Mouse (Mus musculus): Measurements from ENCODE around the gene Mettl1. TPM values are rescaled to one million over a fixed set of nuclear protein-coding genes. Genes with fewer than 3 reads are reported as not detected.

Gene Mettl1
- polyA plus RNA-seq, 1 experiment from 2014 or later = 67.4 TPM

DNA sequence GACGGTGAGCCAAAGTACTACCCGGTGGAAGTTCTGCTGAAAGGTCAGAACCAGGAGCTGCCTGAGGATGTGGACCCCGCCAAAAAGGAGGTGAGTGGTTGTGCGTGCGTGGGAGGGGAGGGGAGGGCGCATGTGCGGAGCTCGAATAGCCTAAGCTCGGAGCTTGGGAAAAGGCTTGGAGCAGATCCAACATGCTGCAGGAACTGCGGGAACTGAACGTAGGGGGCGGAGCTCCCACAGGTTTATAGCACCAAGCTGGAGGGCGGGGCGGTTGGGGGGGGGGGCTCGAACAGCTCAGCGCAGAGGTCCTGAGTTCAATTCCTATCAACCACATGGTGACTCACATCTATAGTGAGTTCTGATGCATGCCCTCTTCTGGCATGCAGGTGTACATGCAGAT is 22.8 kb upstream of the Mettl1 start:
- H3K4me3 ChIP-seq (replicated peaks) = no peak overlapping the region
- peaks cover 17% of the 10 kb centered on the region for H3K36me3 ChIP-seq
- no peak overlapping the region for H3K9ac ChIP-seq
- H3K27me3 ChIP-seq = no peaks in the 10 kb centered on the region
- no peaks in the 10 kb centered on the region for H3K9me3 ChIP-seq (replicated peaks)
- H3K27ac ChIP-seq = no peak overlapping the region
- WGBS = 66% methylated on average over 16 of the region's 16 CpGs
- no peak overlapping the region for H3K4me2 ChIP-seq
- ATAC-seq (replicated peaks; ENCODE audit: low FRiP score) = no peak
- H3K4me1 ChIP-seq = no peaks in the 10 kb centered on the region

DNA sequence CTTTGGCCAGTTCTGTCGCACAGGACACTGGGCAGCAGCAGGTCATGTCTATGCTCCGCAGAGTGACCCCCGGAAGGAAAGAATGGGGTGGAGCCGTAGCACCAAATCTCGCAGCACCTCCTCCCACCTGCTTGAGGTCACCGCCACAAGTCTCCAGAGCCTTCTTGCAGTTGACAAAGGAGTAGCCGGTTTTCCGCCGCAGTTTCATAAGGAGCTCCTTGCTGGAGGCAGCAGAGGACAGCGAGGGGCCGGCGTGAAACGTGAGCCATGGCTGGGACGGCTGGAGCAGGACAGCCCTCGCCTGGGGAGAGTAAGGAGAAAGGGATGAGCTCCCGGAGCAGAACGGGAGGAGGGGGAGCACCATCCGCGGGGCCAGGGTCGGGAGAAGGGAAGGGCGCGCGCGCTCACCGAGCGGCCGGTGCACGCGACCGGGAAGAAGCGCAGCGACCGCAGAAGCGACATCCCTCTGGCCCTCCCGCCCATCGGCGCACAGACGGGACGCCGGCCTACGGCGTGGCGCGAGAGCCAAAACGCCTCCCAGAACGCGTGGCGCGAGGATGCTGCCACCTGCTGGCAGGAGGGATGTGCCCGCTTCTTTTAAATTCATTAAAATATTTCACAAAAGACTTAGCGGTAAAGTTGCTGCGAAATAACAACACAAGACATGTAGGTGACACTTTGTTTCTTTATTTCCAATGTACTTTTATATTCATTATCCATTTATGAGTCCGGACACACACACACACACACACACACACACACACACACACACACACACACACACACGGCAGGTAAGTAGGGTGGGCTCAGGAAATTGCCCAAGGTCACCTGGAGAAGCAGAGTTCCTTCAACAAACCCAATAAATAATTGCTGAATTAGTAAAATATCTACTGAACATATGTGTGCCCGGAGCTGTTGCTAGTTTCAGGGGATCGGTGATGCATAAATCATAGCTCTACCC is 10.6 kb upstream of the Mettl1 start, which contains the start of gene Tsfm:
Tsfm (minus strand) TSS at position 505 of the 961 bp plus-strand sequence.
- Histone ChIP-seq H3K36me3 (peaks cover 39% of the 10 kb centered on the region), H3K27me3 (no peaks in the 10 kb centered on the region), H3K27ac (peak within 1 kb of the TSS; percentile 89), H3K4me2 (peak within 1 kb of the TSS; percentile 85), H3K9me3 (replicated peaks) (no peaks in the 10 kb centered on the region), H3K9ac (peak within 1 kb of the TSS; percentile 89), H3K4me3 (replicated peaks) (peak within 1 kb of the TSS; percentile 95), H3K4me1 (peaks cover 15% of the 10 kb centered on the region)
- peak; percentile 90 for ATAC-seq (replicated peaks; ENCODE audit: low FRiP score)
- 5% methylated on average over 56 of the region's 56 CpGs for WGBS

DNA sequence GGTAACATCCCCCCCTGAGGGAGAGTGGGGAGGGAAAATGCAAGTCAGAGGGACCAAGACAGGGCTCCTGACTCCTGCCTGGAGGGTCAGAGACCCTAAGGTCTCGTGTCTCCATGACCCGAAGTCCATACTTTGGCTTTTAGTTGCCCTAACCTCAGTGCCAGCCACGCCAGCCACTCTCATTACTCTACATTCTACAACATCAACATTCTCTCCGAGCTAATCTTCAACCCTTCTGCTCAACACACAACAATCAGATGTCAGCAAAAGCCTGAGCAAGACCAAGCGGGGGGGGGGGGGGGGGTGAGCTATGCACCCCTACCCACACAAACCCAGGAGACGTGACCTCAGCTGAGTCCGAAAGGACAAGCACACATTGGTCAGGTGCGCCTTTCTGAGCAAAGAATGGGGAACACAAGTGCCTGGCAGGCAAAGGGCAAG is 7.9 kb upstream of the Mettl1 start:
- 0 out of 2 replicates have a peak, but pooled peaks have one; percentile 30 for ATAC-seq (replicated peaks; ENCODE audit: low FRiP score)
- H3K27me3 ChIP-seq = no peaks in the 10 kb centered on the region

DNA sequence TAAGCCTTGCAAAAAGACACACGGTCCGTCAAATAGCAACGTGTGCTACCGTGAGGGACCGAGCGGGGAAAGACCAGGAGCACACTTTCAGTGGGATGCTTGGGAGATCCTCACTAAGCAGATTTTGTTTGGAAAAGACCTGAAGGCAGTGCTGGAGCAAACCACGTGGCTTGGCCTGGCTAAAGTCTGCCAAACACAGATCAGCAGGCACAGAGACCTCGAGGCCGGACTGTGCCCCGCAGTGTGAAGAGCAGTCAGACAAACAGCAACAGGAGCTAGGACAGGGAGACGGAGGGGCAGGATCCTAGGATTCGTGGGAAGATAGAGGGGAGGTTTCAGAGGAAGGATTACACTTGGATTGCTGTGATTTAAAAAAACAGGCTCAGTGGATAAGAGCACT is 4.9 kb upstream of the Mettl1 start:
- Histone ChIP-seq H3K4me2 (no peak overlapping the region), H3K27me3 (peaks cover 14% of the 10 kb centered on the region), H3K4me3 (replicated peaks) (no peak overlapping the region), H3K27ac (no peak overlapping the region), H3K4me1 (peaks cover 6% of the 10 kb centered on the region; the same call in 1 of the 2 replicates), H3K9me3 (replicated peaks) (no peaks in the 10 kb centered on the region), H3K36me3 (no peaks in the 10 kb centered on the region), H3K9ac (no peak overlapping the region)
- 84% methylated on average over 12 of the region's 12 CpGs for WGBS
- no peak for ATAC-seq (replicated peaks; ENCODE audit: low FRiP score)

More for the DNA sequence above, 7.9 kb upstream of the Mettl1 start:
- H3K9me3 ChIP-seq (replicated peaks) = no peaks in the 10 kb centered on the region
- no peak overlapping the region for H3K9ac ChIP-seq
- H3K36me3 ChIP-seq = peaks cover 12% of the 10 kb centered on the region
- WGBS = 88% methylated on average over 8 of the region's 8 CpGs
- H3K4me3 ChIP-seq (replicated peaks) = no peak overlapping the region
- 0 out of 2 replicates have a peak overlapping the region, but pooled peaks have one; percentile 9 for H3K27ac ChIP-seq
- H3K4me1 ChIP-seq = peaks cover 15% of the 10 kb centered on the region
- no peak overlapping the region for H3K4me2 ChIP-seq

DNA sequence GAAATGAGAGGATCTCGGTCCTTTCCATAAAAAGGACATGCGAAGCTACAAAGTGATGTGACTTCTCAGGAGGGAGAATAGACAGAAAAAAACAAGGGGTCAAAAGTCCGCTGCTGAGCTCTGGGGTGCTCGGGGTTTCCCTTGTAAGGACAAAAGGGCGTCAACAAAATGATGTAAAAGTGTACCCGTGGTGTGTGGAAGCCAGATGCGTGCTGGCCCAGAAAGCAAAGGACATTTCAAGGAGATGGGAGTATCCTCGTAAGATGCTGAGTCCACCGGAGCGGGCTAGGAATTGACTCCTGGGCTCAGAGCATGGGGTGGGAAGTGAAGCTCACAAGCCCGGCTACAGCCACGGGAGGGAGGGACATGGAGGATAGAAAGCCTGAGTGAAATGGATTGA is 3.6 kb upstream of the Mettl1 start:
- Histone ChIP-seq H3K36me3 (no peaks in the 10 kb centered on the region), H3K27me3 (peaks cover 14% of the 10 kb centered on the region), H3K4me2 (no peak overlapping the region), H3K9ac (no peak overlapping the region), H3K4me3 (replicated peaks) (no peak overlapping the region), H3K4me1 (peaks cover 9% of the 10 kb centered on the region), H3K27ac (no peak overlapping the region), H3K9me3 (replicated peaks) (no peaks in the 10 kb centered on the region)
- no peak for ATAC-seq (replicated peaks; ENCODE audit: low FRiP score)
- WGBS = 75% methylated on average over 12 of the region's 12 CpGs

DNA sequence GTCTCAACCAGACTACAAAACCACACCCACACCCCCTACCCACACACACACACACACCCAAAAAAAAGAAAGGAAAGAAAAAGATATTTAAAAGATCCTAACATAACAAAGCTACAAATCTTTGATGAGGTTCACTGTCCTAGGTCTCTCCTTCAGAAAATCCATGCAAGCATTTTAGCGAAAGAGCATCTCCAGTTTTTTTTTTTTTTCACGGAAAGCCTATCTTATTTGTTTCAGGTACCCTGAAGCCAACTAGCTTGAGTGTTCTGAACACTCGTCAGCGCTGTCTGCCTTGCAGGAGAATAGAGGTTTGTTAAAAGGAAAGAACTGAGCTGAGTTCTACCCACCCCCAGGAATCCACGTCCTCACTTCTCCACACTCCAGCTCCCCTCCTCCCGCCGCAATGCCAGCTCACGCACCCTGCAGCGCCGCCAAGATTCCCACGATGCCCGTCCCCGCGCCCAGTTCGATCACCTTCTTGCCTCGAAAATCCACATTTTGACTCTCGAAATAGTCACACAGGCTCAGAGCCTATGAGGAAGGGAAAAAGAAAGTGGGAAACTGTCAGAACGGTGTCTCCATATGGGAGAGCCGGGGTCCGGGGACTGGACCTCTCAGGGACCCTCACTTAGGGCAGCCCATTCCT is 522 bp upstream of the Mettl1 start:
- H3K9ac ChIP-seq = peak overlapping the region; percentile 65
- peak; percentile 7 for ATAC-seq (replicated peaks; ENCODE audit: low FRiP score)
- WGBS = 2% methylated on average over 20 of the region's 20 CpGs
- H3K36me3 ChIP-seq = peaks cover 16% of the 10 kb centered on the region
- H3K27ac ChIP-seq = no peak overlapping the region
- peaks cover 18% of the 10 kb centered on the region for H3K4me1 ChIP-seq
- H3K4me3 ChIP-seq (replicated peaks) = peak overlapping the region; percentile 95
- no peaks in the 10 kb centered on the region for H3K9me3 ChIP-seq (replicated peaks)
- peak overlapping the region; percentile 99 for H3K4me2 ChIP-seq
- H3K27me3 ChIP-seq = peaks cover 14% of the 10 kb centered on the region

DNA sequence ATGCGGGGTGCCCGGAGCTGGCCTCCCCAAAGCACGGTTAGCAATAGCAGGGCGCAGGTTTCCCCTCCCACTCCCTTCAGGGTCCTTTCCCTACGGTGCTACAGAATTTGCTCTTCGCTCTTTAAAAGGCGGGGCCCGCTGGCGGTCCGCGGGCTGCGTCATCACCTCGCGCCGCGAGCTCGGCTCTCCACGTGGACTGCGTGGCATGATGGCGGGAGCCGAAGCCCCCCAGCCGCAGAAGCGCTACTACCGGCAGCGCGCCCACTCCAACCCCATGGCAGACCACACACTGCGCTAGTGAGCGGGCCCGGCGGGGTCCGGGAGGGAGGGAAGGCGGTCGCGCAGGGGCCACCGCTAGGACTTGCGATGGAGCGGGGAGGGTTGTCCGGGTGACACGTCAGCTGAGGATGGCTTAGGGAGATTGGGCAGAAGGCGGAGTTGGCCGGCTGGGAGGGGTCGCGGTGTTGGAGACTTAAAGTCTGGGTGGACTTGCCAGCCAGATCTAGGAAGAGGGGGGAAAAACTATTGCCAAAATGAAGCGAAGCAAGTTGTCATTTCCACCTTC is 642 bp downstream of the Mettl1 start:
- Histone ChIP-seq H3K27me3 (peaks cover 14% of the 10 kb centered on the region), H3K4me2 (peak overlapping the region; percentile 99), H3K9ac (peak overlapping the region; percentile 65), H3K4me3 (replicated peaks) (peak overlapping the region; percentile 95), H3K9me3 (replicated peaks) (no peaks in the 10 kb centered on the region), H3K4me1 (peaks cover 18% of the 10 kb centered on the region), H3K27ac (peak overlapping the region; percentile 91), H3K36me3 (peaks cover 17% of the 10 kb centered on the region)
- 0% methylated on average over 44 of the region's 44 CpGs for WGBS
- ATAC-seq (replicated peaks; ENCODE audit: low FRiP score) = peak; percentile 84

DNA sequence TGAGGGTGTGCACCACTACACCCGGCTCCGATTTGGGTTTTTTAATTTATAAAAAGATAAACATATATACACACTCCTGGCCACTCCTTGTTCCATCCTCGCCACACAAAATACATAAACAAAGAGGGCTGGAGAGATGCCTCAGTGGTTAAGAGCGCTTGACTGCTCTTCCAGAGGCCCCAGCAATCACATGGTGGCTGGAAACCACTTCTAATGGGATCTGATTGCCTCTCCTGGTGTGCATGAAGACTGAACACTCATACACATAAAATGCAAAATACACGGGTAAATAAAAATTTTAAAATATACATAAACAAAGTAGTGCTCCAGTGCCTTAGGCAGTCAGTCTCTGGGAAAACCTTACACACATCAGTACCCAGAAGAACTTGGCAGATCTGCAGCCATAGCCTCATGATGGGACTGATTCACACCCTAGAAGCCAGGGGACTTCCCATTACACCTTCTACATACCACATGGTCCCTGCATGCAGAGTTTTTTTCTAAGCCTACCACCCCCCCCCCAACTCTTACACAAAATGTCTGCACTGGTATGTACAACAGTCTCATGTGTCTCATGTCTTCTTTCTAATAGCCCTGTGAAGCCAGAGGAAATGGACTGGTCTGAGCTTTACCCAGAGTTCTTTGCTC is 1.4 kb downstream of the Mettl1 start:
- Histone ChIP-seq H3K4me3 (replicated peaks) (peak overlapping the region; percentile 95), H3K4me1 (peaks cover 18% of the 10 kb centered on the region), H3K27me3 (peaks cover 21% of the 10 kb centered on the region), H3K27ac (peak overlapping the region; percentile 91), H3K9ac (peak overlapping the region; percentile 65), H3K9me3 (replicated peaks) (no peaks in the 10 kb centered on the region), H3K36me3 (peaks cover 17% of the 10 kb centered on the region), H3K4me2 (peak overlapping the region; percentile 99)
- 17% methylated on average over 5 of the region's 5 CpGs for WGBS
- ATAC-seq (replicated peaks; ENCODE audit: low FRiP score) = no peak

DNA sequence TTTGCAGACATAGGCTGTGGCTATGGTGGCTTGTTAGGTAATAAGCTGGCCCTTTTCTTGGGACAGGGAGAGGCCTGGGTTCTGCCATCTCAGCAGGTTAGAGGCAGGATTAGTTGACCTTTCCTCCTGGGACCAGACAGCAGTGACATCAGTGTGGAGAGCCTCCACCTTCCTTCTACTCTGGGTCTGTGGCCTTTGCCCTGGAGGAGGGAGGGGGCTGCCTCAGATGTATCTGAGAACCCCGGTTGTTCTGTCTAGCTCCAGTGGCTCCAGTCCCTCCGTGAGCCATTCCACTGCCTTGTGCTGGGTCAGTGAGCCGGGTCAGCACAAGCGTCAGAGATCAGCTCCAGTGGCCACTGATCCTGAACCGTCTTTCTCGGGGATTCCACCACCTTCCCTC is 2.0 kb downstream of the Mettl1 start:
- Histone ChIP-seq H3K27ac (peak overlapping the region; percentile 91), H3K36me3 (peaks cover 17% of the 10 kb centered on the region), H3K27me3 (peaks cover 27% of the 10 kb centered on the region), H3K4me2 (peak overlapping the region; percentile 99), H3K9me3 (replicated peaks) (no peaks in the 10 kb centered on the region), H3K9ac (no peak overlapping the region), H3K4me3 (replicated peaks) (no peak overlapping the region; the same call in 1 of the 2 replicates), H3K4me1 (peaks cover 21% of the 10 kb centered on the region)
- ATAC-seq (replicated peaks; ENCODE audit: low FRiP score) = peak; percentile 37
- 45% methylated on average over 6 of the region's 6 CpGs for WGBS

DNA sequence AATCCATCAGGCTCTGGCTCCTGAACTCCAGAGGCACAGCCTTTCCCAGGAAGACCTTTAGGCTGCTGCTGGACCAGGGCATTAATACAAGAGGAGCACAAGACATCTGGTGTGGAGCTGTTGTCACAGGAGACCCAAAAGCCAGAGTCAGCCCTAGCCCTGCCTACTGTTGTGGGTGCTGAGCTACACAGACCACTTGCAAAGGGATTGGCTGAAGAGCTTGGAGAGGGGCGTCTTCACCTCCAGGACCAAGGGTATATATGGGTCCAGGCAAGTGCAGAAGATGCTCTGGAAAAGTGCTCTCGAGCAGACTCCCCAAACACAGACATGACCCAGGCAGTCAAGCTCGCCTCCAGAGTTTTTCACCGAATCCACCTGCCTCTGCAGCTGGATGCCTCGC is 6.7 kb downstream of the Mettl1 start, which contains the start of gene Cyp27b1:
Cyp27b1 (plus strand) TSS at position 297 of the 400 bp plus-strand sequence.
- H3K9ac ChIP-seq = peak within 1 kb of the TSS; percentile 14; the same call in 1 of the 2 replicates
- WGBS = 33% methylated on average over 5 of the region's 5 CpGs
- H3K27me3 ChIP-seq = peaks cover 56% of the 10 kb centered on the region
- no peaks in the 10 kb centered on the region for H3K9me3 ChIP-seq (replicated peaks)
- no peak within 1 kb of the TSS for H3K27ac ChIP-seq
- peaks cover 17% of the 10 kb centered on the region for H3K36me3 ChIP-seq
- H3K4me2 ChIP-seq = peak within 1 kb of the TSS; percentile 50
- ATAC-seq (replicated peaks; ENCODE audit: low FRiP score) = no peak
- H3K4me1 ChIP-seq = peaks cover 29% of the 10 kb centered on the region
- H3K4me3 ChIP-seq (replicated peaks) = peak within 1 kb of the TSS; percentile 31

DNA sequence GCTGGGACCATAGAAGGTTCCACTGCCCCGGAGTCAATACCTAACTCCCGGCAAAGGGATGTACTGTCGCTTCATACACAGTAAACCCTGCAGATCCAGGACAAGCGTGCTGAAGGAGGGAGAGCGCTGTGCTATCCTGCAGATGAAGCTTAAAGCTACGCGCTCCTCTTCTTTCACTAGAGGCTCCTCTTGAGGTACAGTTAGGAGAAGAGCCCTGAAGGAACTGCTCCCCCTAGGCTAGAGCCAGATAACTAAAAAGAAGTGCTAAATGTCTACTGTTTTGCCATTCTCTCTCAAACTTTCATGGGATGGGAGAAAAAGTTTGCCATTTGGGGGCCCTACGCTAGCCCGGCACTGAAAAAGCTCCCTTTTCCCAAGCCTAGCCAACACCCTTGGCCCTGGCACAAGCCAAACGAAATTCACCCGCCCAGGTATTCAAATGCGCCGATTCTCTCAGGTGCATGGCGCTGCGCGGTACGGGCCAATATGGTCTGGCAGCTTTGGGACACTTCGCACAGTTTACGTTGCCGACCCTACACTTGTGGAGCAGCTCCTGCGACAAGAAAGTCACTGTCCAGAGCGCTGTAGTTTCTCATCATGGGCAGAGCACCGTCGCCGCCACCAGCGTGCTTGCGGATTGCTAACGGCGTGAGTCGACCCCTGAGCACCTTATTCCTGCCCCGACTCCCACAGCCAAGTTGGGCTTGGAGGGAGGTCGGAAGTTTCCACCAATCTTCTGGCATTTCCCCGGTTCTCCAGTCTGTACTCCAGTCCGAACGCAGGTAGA is 7.6 kb downstream of the Mettl1 start:
- no peak for ATAC-seq (replicated peaks; ENCODE audit: low FRiP score)
- Histone ChIP-seq H3K4me3 (replicated peaks) (peak overlapping the region; percentile 31), H3K4me1 (peaks cover 23% of the 10 kb centered on the region), H3K27ac (no peak overlapping the region), H3K36me3 (peaks cover 17% of the 10 kb centered on the region), H3K27me3 (peaks cover 56% of the 10 kb centered on the region), H3K9ac (peak overlapping the region; percentile 14; the same call in 1 of the 2 replicates), H3K9me3 (replicated peaks) (no peaks in the 10 kb centered on the region), H3K4me2 (peak overlapping the region; percentile 50)
- 4% methylated on average over 35 of the region's 35 CpGs for WGBS
